Mouse (Mus musculus) urinary bladder, postnatal 4 days (tissue): Measurements from ENCODE around the gene 1700016K19Rik.
"Not testable (repeated sequence)": the region's sequence is repeated elsewhere in the genome, so short reads cannot be mapped to it uniquely, and the experiment has no call there.

Experiments used
- DNase-seq, 2 experiments: peaks; one replicate each; pipeline ENCODE4 v3.0.0; 2021 to 2022; ENCODE audit warnings: low spot score in 2 of 2

The 1700016K19Rik gene

DNA sequence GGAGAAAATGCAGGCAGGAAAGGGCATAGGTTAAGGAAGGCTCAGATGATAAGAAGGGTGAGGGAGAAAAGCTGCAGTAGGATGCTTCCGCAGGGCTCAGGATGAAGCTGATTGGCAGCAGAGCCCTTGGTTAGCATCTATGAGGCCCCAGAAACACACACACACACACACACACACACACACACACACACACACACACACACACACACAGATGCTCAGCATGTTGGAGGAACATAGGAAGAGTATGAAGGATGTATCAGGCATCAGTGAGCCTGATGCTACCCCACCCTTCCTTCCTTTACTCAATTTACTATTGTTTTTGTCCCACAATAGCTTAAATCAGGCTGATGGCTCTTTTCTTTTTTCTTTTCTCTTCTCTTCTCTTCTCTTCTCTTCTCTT lies 15.1 kb upstream of the 1700016K19Rik start:
- no peak for DNase-seq

DNA sequence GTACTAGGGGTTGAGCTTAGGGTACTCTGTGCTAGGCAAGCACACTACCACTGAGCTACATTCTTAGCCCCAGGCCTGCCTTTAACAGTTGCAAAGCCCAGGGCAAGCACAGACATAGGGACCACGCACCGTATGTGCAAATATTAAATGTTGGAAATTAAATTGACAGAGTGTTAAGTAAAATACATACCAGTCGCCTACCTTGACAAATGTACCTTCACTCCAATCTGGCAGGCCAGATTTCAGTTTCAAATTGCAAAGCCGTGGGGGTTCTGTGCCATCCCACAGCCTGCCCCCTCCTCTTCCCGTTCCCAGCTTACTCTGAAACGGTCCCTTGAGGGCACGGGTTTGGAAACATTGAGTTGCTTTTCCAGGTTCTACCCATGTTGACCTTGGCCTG lies 13.8 kb upstream of the 1700016K19Rik start:
- DNase-seq: no peak

DNA sequence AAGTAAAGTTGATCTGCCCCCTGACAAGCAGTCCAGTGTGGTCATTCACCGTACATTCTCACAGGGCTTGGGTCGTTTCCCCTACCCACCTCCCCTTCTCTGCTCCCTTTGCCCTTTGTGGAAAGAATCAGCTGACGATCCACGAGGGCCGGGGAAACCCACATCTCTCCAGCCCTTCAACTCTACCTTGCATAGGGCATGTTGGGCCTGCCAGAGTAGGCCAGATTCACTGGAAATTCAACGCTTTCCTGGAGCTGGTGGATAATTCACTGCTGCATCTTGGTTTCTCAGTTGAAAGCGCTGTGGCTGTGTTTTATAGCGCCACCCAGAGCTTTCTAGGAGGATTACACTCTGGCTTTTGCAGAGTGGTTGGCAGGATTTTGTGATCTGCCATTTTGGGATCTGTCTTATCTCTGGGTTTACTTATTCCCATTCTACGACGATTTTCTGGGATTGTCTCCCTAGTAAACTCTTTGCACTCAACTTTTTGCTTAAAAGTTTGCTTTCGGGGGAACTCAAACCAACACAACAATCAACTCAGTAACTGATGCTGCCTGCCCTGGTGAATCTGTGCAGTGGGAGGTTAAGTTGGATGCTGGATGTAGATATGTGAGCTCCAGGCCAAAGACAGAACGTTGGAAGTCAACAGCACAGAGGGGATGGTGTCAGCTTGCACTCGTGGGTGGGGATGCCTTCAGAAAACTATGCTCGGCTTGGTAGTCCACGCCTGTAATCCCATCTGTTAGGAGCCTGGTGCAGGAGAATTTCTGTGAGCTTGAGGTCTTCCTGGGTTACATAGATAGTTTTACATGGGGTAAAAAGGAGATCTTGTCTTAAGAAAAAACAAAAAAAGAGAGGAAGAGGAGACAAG lies 8.5 kb upstream of the 1700016K19Rik start:
- DNase-seq: no peak

DNA sequence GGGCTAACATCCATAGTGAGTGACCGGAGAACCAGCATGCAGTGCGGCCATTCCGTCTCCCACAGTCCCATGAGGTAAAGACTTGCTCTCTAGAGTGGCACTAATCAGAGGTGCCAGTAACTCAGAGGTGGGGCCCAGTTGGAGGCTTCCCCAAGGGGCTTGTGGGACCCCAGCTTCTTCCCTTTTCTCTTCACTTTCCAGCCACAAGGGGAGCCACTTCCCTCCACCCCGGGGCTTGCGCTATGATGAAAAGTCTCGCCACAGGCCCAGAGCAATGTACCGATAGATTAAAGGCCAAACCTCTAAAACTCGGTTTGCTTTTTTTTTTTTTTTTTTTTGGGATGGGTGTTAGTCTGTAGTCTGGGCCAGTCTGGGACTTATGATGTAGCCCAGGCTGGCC lies 7.8 kb upstream of the 1700016K19Rik start:
- DNase-seq: no peak

DNA sequence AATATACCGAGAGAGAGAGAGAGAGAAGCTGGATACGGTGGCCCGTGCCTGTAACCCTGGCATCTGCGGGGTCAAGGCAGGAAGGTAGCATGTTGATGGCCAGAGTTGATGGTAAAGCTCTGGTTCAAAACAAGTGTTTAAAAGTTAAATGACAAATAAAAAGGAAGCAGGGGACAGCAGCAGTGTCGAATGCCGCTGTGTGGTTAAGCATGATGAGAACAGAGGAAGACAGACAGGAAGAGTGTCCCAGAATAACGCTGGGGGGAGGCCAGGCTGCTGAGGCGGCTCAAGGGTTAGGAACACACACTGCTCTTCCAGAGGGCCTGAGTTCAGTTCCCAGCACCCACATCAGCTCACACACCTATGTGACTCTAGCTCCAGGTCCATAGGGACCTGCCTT lies 7.2 kb upstream of the 1700016K19Rik start:
- no peak for DNase-seq

DNA sequence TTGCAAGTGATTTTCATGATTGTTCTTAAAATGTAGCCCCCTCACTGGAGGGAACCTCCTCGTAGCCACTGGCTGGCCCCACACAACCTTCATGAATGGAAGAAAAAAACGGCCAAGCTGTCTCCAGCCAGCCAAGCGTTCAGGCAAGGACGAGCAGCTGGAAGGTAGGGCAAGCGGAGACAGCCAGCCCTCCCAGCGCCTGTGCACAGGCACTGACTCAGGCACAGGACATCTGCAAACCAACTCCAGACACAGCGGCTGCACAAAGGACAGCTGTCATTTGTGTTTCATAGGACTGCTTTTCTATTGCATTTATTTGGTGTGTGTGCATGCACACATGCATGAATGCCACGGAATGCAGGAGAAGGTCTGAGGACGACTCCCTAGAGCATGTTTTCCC lies 5.4 kb upstream of the 1700016K19Rik start:
- no peak for DNase-seq

DNA sequence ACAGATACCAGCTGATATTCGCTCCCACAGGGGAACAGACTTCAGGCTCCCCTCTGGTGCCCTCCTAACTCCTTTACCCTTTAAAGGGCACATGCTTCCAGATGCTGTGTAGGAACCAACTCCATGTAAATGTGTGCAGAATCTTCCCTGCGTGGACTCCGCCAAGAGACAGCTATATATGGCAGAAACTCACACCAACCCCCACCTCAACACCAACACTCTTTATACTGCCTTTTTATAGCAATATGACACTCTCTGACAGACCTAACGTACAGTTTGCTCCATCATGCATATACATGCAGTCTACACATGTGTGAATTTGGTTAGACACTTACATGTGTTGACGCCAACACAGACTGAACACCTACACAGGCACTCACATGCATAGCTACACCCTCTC lies 989 bp downstream of the 1700016K19Rik start:
- no peak for DNase-seq

DNA sequence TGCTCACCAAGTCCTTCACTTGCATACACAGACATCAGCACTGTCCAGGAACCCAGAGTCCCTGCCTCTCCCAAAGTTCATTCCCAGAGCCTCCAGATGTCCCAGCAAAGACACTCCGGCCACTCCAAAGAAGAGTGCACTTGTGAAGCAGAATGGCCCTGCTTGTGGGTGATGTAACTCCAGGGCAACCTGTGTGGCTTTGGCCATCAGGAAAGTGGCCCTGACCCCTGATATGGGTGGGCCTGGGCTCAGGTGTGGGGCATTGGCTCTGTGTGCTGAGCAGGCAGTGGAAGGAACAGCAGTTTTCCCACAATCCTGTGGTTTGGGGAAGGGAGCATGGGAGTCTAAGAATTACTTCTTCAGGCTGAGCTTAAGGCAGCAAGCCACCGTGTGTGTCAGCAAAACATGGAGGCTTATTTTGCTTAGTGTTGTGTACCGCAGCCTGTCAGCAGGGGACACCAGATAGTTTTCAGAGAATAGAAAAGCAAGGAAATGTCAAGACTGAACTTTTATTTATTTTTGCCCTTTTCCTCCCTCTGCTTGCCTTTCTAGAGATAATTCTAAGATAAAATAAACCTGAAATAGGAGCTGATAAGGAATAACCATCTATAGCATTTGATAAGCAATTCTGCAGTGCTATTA lies 1.6 kb downstream of the 1700016K19Rik start:
- no peak for DNase-seq

DNA sequence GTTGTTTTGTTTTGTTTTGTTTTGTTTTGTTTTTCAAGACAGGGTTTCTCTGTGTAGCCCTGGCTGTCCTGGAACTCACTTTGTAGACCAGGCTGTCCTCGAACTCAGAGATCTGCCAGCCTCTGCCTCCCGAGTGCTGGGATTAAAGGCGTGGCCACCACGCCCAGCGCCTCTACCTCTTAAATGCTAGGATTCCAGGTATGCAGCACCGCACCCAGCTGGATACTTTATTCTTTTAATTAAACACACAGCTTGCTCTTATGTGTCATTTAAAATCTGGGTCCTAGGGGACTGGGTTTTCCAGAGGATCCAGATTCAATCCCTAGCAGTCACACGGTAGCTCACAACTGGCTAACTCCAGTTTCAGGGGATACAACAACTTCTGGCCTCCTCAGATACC lies 4.6 kb downstream of the 1700016K19Rik start:
- DNase-seq: not testable (repeated sequence)

DNA sequence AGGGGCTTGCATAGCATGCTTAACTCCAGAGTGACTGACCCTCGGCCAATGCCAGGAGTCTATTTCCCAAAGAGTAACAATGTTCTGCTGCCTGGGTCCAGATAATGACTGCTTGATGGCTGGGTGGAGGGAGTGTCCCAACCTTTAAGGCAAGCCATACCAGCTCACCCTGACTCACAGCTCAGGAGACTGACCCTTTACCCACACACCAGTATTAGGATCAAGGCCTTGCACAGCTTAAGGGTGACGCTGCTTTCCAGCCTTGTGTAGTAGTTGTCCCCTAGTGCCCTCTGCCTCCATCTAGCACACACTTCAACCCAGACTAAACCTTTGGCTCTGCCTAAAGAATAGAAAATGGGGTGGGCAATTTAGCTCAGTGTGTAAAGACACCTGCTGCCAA lies 8.4 kb downstream of the 1700016K19Rik start:
- DNase-seq: no peak

DNA sequence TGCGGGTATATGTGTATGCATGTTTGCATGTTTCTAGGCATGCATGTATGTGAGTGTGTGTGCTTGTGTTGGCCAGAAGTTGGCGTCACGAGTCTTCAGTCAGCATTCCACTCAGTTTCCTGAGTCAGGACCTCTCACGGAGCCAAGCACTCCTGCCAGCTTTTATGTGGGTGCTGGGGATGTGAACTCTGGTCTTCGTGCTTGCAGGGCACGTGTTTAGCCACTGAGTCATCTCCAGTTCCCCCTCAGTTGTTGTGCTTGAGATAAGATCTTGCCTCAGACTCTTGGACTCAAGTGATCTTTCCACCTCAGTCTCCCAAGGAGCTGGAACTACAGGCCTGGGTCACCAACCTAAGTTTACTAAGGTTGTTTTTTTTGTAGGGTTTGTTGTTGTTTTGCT lies 9.4 kb downstream of the 1700016K19Rik start:
- DNase-seq: no peak

DNA sequence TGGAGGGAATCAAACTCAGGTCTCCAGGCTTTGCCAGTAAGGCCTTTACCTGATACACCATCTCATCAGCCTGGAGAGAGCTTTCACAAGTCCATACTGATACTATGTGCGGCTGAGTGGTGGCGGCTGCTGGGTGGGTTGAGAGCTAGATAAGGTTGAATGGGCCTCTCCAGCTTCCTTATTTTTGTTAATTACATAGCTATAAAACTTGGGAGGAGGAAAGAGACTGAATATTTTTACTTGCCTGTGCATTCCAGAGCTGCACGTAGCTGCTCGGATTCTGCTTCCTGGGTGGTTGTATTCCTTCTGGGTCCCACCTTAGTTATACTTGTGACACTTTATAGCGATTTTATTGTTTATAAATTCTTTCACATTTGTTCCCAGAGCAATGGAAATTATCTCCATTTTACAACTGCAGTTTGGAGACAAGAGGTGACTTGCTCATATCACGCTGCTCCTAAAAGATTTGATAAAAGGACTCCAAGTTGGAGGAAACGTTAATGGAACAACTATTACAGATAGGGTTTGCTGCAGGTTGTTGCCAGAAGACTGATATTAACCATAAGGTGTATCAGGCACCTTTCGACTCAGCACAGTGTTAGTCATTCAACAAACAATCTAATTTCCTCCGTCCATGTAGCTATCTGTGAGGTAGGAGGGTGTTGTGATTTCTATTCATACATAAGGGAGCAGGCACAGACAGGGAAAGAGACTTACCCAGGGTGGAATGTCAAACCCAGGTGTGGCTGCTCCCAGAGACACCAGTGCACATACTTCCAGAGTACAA lies 11.3 kb downstream of the 1700016K19Rik start:
- DNase-seq: no peak

DNA sequence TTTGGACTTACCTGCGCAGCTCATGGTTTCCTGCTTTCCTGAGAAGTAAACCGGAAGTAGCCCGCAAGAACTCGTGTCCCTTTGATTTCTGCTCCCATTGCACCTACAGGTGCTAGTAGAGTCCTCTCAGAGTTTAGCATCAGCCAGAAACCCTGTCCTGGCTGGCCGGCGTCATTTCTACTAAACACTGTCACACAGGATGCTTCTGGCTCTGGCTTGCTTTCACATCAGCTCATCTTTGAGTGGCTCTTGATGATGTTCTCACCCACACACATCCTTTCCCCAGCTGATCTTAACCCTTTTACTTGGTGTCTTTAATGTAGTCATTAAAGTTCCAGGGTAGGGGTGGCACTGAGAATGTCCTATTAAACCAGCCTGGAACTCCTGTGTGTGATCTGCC lies 15.5 kb downstream of the 1700016K19Rik start:
- DNase-seq: no peak

DNA sequence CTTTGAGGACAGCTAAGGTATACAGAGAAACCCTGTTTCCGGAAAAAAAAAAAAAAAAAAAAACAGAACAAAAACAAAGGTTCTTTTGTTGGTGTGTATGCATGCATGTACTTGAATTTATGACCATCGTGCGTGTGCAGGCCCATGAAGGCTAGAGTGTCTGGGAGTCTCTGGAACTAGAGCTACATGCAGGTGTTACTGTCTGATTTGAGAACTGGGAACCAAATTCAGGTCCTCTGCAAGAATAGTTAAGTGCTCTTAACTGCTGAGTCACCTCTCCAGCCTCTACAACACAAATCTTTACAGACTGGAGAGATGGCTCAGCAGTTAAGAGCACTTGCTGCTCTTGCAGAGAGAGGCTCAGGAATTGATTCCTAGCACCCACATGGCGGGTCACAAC lies 16.1 kb downstream of the 1700016K19Rik start:
- DNase-seq: no peak

DNA sequence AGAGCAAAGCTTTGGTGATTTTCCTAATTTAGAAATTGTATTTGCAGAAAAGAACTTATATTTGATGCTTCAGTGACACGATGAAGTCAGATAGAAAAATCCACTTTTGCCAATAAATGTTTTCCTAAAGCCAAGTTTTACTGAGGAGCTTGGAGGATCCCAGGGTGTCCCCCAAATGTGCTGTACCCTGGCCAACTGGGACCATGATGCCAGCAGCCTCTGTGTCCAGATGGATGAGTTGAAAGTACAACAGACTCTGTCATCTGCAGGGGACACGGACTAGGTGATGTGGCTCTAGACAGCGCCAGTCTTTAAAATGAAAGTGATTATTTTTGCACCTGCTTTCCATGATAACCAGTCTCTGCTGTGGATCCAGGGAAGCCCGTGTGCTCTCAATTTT lies 20.2 kb downstream of the 1700016K19Rik start:
- DNase-seq: no peak

DNA sequence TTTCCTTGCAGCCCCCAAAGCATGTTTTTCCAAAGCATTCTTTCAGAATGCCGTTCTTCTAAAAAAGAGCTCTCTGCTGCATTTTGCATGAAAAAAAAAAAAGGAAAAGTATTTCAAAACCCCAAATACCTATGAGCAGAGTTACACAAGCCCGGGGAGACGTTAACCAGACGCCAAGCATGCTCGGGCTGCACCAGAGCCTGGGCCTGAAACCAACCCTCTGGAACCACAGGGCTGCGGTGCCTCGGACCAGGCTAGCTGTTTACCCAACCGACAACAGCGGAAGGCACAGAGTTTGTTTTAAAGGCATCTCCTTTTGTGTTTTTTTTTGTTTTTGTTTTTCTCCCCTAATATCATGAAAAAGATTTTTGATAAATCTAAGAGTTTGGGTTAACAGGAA lies 21.2 kb downstream of the 1700016K19Rik start:
- DNase-seq: no peak

DNA sequence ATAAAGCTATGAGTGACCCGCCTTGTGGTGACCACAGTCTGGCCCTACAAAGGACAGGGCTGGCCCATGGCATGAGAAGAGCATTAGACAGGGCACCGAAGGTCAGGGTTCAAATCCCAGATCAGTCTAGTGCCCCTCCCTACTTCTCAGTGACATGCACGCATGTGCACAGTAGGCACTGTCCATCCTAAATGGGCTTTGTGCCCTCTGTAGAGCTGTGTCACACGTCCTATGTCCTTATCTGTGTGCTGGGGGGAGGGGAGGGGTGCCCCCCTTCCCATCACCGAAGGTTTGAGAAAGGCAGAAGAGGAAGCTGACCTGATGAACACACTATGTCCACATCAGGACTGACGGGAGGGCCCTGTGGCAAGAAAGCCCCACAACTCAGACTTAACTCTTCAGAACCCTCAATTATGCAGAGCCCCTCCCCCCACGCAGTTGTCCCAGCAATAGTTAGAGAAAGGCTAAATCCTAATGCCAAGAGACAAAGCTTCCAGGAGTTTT lies 25.4 kb downstream of the 1700016K19Rik start:
- DNase-seq: no peak

DNA sequence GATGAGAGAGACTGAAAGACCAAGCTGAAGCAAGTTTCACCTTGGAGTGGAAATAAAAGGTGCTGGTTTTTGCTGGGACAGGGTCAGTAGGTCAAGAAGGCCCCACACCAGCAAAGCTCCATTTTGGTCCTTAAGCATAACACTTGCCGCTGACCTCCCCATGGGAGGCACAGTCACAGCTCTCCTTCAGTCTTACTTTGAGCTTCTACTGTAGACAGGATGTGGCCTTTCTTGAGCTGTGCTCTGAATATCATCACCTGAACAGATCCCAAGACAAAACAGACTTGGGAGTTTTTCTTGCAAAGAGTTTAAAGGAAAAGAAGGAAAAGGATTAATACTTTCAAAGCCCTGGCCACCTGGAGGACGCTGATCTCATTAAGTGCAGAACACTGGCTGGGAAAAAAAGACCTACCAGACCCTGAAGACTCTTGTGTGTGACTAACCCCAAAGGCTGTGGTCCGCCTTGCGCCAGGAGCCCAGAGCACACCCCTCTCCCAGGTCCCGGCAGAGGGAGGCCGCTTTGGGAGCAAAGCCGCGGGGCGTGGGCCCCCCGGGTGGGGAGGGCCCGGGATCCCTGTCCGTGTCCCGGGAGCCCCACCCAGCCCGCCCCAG lies 26.9 kb downstream of the 1700016K19Rik start:
- DNase-seq: no peak

DNA sequence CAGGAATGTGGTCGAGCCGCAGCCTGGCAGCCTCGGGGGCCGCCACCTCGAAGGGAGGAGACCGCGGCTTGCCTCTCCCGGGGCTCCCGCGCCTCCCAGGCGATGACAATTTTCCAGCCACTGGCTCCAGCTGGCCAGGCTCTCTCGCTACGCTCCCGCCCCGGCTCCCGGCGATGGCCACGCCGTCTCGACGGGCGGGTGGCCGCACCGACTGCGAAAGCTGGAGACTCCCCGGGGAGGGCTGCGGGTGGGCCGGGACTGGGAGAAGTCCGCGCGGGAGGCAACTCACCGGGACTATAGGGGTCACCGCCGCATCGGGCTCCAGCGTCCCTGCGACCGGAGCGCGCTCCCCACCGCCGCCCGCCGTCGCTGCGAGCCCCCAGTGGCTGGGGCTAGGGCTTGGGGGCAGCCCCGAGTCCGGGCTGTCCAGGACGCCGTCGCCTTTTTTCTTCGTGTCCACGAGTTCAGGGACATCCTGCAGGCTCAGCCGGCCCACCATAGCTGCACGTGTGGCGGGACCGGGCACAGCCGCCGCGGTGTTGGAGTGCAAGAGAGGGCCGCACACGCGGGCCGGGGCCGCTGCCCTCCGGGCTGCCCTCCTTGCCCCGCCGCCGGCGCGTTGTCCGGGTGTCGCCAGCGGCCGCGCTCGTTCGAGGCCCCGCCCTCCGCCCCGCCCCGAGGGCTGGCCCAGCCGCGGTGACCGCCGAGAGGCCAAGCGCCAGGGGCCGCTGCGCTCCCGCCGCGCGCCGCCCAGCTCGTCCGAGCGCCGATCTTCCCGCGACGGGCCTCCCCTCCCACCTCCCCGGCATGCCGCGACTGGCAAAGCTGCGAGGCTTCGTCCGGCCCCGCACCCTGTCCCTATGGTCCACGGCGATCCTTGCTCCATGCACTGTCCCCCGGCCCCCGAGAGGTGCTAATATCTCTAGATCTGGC lies 27.7 kb downstream of the 1700016K19Rik start, which contains the start of gene Rflnb:
Gene Rflnb (minus strand): TSS at position 644 of the 933 bp plus-strand sequence.
- DNase-seq: peak; percentile 92 to 93

DNA sequence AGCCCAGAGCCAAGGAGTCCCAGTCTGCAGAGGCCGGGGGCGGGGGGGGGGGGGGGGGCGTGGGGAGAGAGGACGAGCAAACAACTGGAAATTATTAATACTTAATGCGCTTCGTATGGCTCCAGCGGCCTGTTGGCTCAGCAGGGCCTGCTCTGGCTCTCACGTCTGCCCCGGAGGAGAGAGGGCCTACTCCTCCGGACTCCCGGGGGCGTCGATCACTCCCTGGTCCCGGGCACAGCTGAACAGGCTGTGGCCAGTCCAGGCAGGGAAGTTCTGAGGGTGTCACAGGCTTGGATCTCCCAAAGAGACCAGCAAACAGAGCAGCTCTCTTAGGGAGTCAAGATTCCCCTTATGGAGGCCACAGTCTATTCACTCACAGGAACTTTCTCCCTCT lies 28.4 kb downstream of the 1700016K19Rik start:
- no peak for DNase-seq

DNA sequence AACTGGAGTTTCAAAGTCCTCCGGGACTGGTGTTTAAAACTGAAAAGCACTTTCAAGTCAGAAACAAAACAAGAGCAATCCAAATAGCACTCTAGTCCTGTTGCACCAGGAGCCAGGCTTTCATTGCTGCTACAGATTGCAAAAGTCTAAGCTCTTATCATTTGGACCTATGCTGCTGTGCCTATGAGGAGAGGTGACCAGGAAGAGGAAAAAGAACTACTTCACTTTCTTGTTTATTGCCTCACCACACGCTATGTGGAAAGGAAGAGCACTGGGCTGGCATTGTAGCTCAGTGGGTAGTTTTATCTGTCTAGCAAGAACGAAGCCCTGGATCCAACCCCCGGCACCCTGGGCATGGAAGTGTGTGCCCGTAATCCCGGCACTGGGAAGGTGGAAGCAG lies 33.6 kb downstream of the 1700016K19Rik start:
- DNase-seq: no peak
